Mouse (Mus musculus) lung, adult 2 months (tissue): ENCODE data around the gene Vps37d.

Experiments
- CTCF ChIP-seq: fragments of 200-500 bp; IDR thresholded peaks from 2 replicates; pipeline ENCODE4 v1.5.1; 2011; ENCODE audit warnings: mild to moderate bottlenecking, low read length, control low read depth; ENCODE audit not compliant: insufficient read depth
- POLR2A ChIP-seq: fragments of 200-500 bp; IDR thresholded peaks from 2 replicates; pipeline ENCODE4 v1.6.1; 2011; ENCODE audit warnings: low read depth, mild to moderate bottlenecking, control low read depth, low read length, borderline replicate concordance; ENCODE audit errors: extremely low read depth

DNA sequence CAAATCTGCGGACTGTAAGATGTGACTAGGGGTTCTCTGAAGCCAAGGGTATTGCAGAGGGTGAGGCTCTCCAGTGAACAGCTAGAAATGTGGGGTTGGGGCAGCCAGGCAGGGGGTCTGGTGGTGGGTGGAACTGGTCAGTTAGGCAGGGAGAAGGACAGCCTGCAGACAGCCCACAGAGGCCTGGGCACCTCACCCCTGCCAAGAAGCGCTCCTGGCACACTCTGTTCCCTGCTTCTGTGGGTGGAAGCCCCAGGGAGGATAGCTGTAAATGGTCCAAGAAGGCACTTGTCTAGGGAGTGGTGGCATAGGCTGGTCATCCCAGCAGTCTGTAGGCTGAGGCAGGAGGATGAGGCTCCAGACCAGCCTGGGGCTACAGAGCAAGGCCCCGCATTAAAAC lies 31.4 kb upstream of the Vps37d start:
- TF ChIP-seq CTCF (no peak), POLR2A (no peak)
